Mouse (Mus musculus) erythroblast, embryonic 14.5 days (primary cell): Measurements from ENCODE around the gene Hebp1.

Experiments
- GATA1 ChIP-seq: IDR thresholded peaks from 2 replicates; pipeline ENCODE4 v1.6.1; 2012; ENCODE audit warnings: low read length, inconsistent platforms, mixed read lengths
- TAL1 ChIP-seq: IDR thresholded peaks from 3 replicates; pipeline ENCODE4 v1.6.1; 2012; ENCODE audit warnings: low read length, inconsistent platforms, mixed read lengths

DNA sequence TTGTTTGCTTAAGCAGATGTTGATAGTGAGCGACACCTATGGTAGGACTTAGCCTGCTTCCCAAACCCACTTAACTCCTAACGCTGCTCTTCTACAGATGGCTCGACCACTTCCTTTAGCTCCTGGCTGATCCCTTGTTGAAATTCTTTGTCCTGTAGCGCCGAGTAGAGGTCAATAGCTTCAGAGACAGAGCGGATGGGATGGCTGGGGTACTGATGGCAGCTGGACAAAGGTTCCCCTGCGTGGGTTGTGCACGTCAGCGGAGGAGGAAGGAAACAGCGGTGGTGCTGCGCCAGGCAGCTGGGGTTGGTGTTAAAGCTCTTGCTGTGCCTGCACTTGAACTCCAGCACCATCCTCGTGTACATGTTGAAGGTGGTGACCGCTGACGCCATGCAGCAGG, 39.5 kb upstream of the Hebp1 start:
- TF ChIP-seq TAL1 = no peak
- TF ChIP-seq GATA1 = no peak
